Mouse (Mus musculus) thymus, postnatal 14 days (tissue): ENCODE results near the gene Sbp.
"Not testable (repeated sequence)": the region's sequence is repeated elsewhere in the genome, so short reads cannot be mapped to it uniquely, and the experiment has no call there.

Experiments
- DNase-seq: peaks from one replicate; pipeline ENCODE4 v3.0.0; 2021

The Sbp gene

DNA sequence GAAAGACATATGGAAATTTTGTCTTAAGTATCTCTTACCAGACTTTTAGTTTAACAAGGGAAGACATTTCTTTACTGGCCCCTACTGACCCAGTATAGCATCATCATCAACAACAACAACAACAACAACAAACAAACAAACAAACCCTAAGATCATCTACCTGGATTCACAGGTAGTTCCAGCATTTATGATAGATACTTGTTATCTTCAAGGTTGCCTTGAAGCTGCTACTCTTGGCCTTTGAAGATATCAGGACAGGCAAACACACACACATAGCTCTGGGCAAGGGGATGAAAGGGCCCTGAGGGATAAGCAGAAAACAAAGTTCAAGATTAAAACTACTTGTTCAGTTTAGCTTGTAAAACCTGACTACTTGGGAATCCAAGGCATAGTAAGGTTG is at the start of gene Sbp:
Sbp (plus strand) TSS at position 301 of the 400 bp plus-strand sequence.
- no peak for DNase-seq

DNA sequence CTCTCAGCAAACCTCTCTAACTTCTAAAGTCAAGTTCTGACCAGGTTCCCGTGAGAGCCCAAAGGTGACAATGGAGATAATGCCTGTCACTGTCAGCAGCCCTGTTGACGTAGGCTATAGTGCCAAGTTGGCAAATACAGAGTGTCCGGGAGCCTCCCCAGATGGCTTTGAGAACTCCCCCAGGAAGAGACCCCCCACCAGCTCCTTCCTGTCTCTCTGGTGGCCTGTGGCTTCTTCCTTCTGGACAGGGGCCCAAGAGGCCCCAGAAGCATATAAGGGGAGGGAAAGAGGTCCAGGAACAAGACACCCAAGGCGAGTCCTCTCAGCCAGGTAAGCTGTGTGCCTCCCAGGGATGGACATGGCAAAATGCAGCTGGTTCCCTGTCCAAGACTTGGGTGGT is 24.3 kb upstream of the Sbp start, which contains the start of gene Dcpp3:
Dcpp3 (plus strand) TSS at position 301 of the 400 bp plus-strand sequence.
- not testable (repeated sequence) for DNase-seq

DNA sequence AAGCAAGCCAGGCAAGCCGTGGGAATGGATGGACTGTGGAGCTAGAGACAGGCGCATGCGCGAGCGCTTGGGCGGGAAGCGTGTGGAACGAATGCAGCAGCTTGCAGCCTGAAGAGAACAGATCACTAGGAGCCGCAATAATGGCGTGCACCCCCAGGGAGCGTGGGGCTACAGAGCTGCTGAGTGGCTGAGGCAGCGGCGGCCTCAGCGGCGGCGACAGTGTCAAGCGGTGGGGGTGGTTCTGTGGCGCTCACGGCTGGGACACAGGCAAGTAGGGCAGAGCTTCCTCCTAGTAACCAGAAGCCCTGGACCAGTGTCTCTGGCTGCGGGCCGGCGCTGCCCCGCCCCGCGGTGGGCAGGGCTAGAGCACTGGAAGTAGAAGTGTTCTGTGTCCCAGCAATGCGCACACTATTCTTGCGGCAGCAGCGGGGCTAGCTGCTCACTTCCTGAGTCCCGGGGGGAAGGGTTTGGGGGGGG is 16.9 kb upstream of the Sbp start:
- peak; percentile 86 for DNase-seq

DNA sequence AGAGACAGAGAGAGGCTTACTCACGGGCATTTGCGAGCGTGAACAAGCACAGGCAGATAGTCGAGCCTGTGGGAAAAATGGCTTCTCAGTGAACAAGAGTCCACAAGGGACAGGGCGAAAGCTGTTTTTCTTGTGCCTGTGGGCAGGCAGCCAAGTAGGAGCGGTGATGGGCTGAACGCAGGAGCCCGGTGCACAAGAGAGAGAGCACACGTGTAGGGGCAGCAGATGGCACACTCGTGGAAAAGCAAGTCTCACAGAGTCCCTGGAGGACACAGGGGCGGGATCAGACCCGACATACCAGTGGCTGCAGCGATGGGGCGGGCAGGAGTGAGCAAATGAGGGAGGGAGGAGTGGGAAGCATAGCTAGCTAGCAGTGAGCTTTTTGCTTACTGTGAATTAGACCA is 16.4 kb upstream of the Sbp start:
- DNase-seq: peak; percentile 42

DNA sequence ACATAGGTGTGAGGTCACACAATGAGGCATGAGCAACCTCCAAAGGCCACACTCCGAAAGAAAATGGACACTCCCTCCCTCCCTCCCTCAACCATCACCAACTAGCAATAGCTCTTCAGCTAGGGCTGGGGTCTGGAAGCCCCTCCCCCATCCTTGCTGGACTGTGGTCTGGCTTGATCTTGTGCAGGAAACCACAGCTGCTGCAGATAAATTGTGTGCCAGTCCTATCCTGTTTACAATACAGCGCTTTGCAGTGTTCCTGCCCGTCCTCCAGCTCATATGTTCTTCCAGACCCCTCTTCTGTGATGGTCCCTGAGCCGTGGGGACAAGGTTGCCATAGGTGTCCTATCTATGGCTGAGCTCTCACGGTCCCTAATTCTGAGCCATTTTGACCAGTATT is 10.3 kb upstream of the Sbp start:
- DNase-seq: no peak

DNA sequence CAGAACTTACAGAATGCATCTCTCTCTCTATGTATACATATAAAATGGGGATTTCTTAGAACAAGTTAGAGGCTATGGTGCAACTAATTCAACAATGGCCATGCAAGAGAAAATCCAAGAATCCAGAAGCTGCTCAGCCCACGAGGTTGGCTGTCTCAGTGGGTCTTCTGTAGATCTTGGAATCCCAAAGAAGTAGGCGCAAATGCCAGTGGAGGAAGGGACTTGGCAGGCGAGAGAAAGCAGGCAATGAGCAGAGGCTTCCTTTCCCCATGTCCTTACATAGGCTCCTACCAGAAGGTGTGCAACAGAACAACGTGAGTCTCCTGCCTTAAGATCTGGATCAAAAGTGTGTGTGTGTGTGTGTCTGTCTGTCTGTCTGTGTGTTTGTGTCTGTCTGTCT is 6.0 kb downstream of the Sbp start:
- not testable (repeated sequence) for DNase-seq

DNA sequence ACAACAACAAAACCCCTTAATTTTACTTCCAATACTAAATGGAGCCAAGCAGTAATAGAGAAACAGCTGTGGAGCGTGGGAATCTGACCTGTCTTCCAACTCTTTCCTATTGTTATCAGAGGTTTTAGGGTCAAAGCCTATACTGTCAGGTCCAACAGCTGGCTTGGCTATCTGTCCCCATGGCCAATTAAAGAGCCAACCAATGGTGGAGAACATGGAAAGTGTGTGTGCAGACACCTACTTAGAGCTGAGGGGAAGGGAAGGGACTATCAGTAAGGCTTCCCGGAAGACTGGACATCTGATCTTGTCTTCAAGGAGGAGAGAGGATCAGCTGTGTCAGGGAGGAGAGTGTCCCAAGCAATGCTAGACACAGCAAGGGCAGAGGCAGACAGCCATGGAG is 7.6 kb downstream of the Sbp start:
- no peak for DNase-seq

DNA sequence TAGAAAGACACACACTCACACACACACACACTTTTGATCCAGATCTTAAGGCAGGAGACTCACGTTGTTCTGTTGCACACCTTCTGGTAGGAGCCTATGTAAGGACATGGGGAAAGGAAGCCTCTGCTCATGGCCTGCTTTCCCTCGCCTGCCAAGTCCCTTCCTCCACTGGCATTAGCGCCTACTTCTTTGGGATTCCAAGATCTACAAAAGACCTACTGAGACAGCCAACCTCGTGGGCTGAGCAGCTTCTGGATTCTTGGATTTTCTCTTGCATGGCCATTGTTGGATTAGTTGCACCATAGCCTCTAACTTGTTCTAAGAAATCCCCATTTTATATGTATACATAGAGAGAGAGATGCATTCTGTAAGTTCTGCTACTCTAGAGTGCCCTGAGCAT is 9.4 kb downstream of the Sbp start:
- DNase-seq: not testable (repeated sequence)

DNA sequence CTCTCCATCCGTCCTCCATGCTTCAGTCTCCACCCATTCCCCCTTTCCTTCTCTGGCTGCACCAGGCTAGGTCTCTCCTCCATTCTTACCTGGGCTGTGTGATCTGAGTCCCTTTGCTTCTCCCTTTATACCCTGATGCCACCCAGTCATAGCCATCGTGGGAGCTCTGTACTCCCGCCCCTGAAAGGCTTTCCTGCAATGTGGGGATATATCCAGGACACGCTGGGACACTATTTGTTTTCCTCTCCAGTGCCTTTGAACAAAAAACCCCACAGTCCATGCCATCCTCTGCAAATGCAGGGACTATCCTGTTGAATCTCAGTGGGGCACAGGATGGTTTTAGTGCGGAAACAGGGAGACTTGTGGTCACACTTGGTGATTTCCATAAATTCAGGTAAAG is 13.7 kb downstream of the Sbp start, which contains the start of gene Sbpl:
Sbpl (minus strand) TSS at position 101 of the 400 bp plus-strand sequence.
- no peak for DNase-seq

DNA sequence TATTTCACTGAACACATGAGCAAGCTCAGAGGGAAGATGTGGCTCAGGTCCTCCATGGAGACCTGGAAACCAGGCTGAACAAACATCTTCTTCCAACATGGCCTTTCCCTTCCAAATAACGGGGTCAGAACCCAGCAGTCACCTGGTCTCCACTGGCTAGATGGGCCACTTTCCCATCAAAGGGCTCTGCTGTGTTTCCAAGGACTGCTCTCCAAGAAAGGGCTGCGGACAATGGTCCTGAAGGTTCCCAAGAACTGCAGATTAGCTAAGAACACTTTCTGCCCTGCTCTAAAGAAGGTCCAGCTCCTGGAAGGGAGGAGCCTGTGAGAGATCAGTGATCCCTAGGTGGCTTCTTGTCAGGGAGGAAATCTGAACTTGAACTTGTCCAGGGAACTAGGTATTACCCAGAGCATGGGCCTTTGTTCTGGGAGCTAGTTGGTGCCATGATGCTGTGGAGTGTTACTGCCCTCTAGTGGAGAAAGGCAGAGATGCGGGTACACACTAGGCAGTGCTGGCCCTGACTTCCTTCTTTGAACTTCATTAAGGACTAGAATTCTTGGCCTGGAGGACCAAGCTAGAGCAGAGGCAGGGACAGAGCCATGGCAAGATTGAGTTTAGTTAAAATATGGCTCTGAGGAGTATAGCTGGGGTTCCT is 18.7 kb downstream of the Sbp start:
- DNase-seq: peak; percentile 76

DNA sequence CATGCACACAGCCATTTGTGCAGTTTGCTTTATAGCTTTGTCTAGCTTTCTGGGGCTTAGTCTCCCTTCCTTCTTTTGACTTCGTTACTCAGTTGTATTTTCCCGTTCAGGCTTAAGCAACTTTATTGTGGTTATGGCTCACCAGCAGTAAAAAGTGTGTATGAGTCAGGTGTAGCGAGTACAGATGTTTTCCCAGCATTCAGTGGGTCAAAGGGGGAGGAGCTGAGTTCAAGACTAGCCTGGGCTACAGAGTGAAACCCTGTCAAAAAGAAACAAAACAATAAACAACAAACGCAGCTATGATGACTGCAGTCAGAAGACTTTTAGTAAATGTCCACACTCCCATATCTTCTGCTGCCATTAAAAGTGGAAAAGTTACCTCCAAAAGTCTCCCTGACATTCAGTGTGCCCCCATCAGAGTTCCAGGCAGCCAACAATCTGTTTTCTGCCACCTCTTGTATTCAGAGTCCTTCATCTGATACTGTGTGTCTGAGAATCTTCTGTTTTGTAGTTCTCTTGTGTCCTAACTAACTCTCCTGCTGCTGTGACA is 20.2 kb downstream of the Sbp start:
- no peak for DNase-seq

DNA sequence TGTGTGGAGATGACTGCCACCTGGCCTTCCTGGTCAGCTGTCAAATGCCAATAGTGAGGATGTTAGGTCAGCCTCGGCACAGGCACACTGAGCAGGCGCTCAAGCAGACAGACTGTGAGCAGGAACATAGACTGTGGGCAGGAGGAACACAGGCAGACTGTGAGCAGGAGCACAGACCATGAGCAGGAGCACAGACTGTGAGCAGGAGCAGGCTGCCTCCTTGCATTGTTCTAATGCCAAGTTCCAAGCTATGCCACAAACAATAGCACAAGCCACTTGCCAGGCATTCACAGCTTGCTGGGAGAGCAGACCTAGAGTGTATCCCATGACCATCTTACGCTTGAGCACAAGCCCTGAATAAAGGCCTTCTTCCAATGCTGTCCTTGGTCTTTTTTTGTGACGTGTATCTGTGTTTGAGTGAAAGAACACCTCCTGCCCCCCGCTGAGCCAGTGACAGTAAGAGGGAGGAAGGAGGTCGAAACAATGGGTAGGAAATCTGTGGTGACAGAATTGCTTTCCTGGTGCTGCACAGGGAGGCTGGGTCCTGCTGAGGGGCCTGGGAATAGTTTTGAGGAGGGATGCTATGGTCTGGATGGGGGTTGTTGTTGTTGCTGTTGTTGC is 24.4 kb downstream of the Sbp start:
- DNase-seq: no peak

DNA sequence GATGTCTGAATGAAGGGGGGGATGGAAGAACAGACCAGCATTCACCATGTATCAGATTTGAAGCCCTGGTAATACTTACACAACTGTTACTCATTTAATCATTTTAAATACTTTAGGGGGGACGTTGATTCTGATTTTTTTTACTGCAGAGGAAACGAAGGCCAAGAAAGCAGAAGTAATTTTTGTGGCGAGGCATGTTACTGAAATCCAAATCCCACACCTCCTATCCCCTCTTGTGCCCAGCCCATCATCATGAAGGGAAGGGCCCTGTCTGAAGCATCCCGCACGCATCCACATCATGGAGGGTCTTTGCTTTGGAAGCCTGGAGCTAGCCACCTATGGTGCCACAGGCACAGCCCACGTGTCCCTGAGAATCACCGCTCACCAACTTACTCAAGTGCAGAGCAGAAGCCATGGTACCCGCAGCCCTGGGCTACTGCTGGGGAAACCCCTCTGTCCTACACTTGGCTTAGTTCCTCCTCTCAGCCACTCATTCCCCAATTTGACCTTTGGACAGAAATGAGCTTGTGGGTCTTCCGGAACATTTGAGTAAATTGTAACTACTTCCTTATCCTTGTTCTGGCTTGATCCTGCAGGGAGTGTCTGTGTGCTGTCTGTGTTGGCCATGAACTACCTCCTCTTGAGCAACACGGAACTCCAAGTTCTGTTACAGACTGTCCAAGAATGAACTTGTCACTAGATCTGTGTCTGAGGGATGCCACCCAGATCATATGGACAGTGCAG is 25.4 kb downstream of the Sbp start:
- DNase-seq: no peak

DNA sequence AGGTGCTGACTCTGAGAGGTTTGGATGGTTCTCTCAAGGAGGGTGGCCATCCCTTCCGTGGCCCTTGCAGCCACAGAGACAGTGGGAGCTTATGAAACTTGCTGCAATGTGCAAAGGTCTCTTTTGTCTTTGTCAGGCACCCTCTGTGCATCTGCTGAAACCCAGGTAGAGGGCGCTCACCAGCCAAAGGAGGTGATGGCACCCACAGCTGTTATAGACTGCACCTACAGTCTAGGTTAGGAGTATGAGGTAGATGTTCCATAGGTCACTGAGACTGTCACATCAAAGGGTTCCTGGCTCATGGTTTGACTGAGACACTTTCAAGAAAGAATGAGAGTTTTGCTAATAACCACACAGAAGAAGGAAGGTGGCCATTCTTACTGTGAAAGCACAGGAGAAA is 27.3 kb downstream of the Sbp start:
- DNase-seq: peak; percentile 43

DNA sequence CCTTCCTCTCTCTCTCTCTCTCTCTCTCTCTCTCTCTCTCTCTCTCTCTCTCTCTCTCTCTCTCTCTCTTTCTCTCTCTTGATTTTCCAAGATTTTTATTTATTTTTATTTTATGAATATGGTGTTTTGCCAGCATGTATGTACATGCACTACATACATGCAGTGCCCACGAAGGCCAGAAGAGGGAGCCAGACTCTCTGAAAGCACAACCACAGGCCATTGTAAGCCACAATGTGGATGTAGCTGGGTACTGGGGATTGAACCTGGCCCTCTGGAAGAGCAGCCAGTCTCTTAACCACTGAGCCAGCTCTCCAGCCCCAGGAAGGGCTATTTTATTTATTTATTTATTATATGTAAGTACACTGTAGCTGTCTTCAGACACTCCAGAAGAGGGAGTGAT is 27.8 kb downstream of the Sbp start:
- DNase-seq: peak; percentile 80

DNA sequence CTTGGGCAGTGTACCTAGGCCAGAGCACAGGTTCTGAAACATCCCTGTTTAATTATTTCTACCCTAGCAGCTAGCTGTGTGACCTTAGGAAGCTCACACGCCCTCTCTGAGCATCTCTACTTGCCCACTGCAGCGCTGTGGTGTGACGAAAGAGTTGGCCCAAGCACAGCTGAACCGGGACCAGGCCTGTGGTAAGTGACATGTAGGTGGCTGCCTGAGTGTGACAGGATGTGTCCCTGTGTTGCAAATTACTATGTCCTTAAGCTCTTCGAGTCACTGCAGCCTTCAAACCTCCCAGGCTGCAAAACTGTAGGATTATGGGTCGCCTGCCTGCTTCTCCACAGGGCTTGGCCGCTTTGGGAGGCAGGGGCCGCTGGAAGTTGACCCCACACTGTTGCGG is 29.8 kb downstream of the Sbp start:
- DNase-seq: no peak

DNA sequence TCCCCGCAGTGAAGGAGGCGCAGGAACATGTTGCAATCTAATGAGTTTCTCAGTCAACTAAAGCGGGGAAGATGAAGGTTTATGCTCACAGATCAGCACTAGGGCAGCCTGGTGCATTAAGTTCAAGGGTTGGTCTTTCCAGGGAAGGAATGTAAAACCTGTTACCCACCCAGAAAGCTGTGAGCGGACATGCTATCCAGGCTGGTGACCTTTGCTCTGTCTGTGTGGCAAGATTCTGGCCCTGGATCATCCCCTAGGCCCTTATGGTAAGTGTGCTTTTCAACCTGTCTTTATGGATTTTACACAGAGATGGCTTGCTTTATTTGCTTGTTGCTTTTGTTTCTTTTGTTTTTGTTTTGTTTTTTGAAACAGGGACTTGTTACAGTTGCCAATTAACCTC is 35.2 kb downstream of the Sbp start:
- DNase-seq: no peak

DNA sequence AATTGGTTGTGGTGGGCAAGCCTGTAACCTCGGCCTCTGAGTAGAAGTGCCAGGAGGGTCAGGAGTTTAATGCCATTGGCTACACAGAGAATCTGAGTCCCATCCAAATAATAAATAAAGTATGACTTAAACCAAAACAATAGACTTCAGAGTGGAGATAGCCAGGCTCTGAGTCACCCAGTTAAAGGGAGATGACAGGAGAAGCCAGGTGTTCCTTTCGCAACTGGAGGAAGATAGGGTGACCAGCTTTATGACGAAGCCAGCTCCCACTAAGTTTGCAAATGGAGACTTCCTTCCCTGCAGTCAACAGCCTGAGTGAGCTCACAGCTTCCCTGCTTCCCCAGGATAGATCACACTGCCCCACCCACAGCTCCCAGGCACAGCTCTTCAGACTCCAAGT is 38.0 kb downstream of the Sbp start:
- DNase-seq: no peak

DNA sequence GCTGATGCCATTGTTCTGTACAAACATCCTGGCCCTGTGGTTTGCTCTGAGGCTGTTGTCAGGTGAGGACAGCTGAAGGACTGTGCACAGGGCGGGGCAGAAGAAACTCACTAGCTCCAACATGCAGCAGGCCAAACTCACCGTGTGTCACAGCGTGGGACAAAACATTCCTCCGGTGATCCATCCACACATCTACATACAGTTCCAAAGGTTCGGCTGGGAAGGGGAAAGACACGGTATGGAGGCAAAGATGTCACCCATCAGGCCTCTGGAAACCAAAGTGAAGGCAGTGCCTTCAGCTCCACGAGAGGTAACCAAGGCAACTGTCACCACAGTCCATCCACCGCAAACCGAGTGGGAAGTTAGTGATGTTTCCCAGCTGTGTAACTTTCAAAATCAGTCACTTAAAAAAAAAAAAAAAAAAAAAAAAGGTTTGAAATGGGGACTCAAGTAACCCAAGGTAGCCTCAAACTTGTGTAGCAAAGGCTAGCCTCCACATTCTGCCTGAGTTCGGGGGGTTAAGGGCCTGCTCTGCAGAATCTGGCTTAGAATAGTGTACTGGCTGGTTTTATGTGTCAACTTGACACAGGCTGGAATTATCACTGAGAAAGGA is 38.9 kb downstream of the Sbp start, which contains the start of gene Prss30:
Prss30 (minus strand) TSS at position 270 of the 613 bp plus-strand sequence.
- no peak for DNase-seq

DNA sequence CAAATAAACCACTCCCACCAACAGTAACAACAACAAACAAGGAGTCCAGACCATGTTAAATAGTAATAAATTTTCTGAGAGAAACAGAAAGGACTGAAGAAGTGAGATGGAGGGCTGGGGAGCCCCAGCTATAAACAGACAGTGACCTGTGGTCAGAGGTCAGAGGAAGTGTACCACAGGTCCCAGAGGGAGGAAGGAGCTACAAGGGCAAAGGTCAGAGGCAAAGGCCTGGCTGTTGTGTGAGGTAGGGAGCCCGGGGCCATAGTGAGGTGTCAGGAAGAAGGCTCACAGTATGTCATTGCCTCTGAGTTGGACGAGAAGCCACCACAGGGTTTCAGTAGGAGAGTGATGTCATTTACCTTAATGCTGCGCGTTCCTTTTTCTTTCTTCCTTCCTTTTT is 41.4 kb downstream of the Sbp start:
- no peak for DNase-seq

DNA sequence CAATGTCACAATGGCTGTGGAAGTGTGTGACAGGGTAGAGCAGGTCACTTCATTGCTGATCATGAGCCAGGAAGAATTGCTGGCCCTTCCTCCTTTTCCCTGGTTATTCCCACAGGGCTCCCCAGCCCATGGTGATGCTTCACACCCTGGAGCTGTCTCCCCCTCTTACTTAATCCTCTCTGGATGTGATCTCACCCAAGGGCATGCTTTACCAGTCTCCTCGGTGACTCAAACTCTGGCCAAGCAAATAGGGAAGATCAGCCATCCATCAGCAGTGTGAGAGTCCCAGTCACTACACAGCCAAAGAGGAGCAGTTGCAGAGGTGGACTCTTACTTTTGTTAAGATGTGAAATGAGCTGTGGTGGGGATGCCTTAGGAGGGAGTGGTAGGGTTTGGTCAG is 43.5 kb downstream of the Sbp start:
- DNase-seq: no peak

DNA sequence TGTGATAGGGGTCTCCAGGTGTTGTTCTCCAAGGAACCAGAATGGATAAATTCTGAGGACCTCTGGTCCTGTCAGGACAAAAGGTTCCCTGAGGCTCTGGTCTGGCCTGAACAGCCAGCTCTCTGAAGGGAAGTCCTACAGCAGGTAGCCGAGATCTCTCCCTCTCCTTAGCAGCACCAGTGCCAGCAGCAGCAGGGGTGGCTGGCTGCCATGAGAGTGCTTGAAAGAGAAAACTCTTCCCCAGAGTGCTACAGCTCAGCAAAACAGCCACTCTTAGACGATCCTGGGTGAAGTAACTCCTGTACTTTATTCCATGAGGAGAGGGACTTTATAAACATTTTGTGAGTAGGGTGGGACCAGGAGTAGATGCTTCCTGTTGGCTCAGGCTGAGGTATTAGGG is 48.3 kb downstream of the Sbp start:
- DNase-seq: no peak
